Mouse (Mus musculus): ENCODE measurements at regions not wholly inside any gene's neighbourhood (a gene's known extent, or its start where the extent isn't known, plus 50 kb on each side); places are given as distances from the start of the nearest gene placed in this dataset.

DNA sequence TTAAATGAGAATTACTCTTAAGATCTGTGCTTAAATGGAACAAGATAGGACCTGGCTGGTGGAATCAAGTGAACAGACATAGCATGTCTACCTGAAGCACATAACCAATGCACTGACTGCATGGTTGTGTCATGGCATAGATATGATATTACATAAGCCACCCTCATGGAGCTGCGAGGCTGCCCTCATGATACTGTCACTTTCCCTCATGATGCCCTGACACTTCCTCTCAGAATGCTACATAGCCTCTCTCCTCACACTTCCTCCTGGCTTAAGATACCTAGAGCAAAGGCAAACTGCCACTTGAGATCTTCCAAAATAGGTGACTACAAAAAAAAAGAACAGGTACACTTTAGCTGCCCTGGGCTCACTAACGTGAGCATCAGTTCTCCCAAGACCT is 278.9 kb upstream of the Kif2a start:
- H3K36me3 ChIP-seq (replicated peaks; ENCODE audit: control insufficient read depth, insufficient read depth, low read length), result no peaks in the 10 kb centered on the region
- no peak for TF ChIP-seq CTCF (IDR thresholded peaks at IDR 0.05; ENCODE audit: low read depth)
- TF ChIP-seq EP300 (IDR thresholded peaks at IDR 0.05; ENCODE audit: low read depth), result no peak
- WGBS, result 67% methylated on average over 2 of the region's 2 CpGs

DNA sequence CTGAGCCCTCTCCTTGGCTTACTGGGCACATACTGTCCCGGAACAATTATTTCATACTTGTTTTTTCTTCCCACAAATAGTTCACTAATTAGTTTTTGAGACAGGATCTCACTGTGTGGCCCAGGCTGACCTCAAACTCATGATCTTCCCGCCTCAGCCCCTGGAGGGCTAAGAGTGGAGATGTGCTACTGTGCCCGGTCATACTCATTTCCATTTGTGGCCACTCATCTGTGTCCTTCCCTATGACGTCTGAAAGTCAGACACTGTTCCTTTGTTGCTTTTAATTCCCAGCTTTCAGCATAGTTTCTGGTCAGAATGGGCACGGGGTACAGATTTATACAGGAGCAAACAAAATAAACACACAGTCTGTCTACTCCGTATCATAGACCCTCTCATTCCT is 242.7 kb upstream of the Kif2a start:
- Histone ChIP-seq H3K9ac (replicated peaks; ENCODE audit: low read depth, low read length) (no peak overlapping the region), H3K4me1 (ENCODE audit: control insufficient read depth, insufficient read depth) (no peaks in the 10 kb centered on the region), H3K27me3 (ENCODE audit: control insufficient read depth, insufficient read depth, low read length) (no peaks in the 10 kb centered on the region), H3K36me3 (replicated peaks; ENCODE audit: control insufficient read depth, insufficient read depth, low read length) (no peaks in the 10 kb centered on the region), H3K9me3 (replicated peaks; ENCODE audit: control insufficient read depth, low read length) (no peaks in the 10 kb centered on the region), H3K27ac (ENCODE audit: low read depth) (no peak overlapping the region), H3K4me2 (ENCODE audit: low read depth, low read length) (no peak overlapping the region), H3K4me3 (ENCODE audit: low read depth, low read length) (no peak overlapping the region)
- ATAC-seq (ENCODE audit: insufficient read depth, low read depth), result no peak
- TF ChIP-seq CTCF (IDR thresholded peaks at IDR 0.05; ENCODE audit: low read depth), result no peak
- no peak for TF ChIP-seq EP300 (IDR thresholded peaks at IDR 0.05; ENCODE audit: low read depth)
- no peak for DNase-seq (ENCODE audit: low spot score)
- 79% methylated on average over 6 of the region's 6 CpGs for WGBS

More for the DNA sequence above, 278.9 kb upstream of the Kif2a start:
- no peak overlapping the region for H3K4me2 ChIP-seq (ENCODE audit: low read depth, low read length)
- no peak overlapping the region for H3K9ac ChIP-seq (replicated peaks; ENCODE audit: low read depth, low read length)
- DNase-seq (ENCODE audit: low spot score), result no peak
- H3K27me3 ChIP-seq (ENCODE audit: control insufficient read depth, insufficient read depth, low read length), result no peaks in the 10 kb centered on the region
- no peak for ATAC-seq (ENCODE audit: insufficient read depth, low read depth)
- H3K9me3 ChIP-seq (replicated peaks; ENCODE audit: control insufficient read depth, low read length), result no peaks in the 10 kb centered on the region
- H3K27ac ChIP-seq (ENCODE audit: low read depth), result no peak overlapping the region
- no peaks in the 10 kb centered on the region for H3K4me1 ChIP-seq (ENCODE audit: control insufficient read depth, insufficient read depth)
- no peak overlapping the region for H3K4me3 ChIP-seq (ENCODE audit: low read depth, low read length)

- DNase-seq (ENCODE audit: low spot score) (no peak), ATAC-seq (ENCODE audit: insufficient read depth, low read depth) (no peak)
- no peak overlapping the region for H3K4me2 ChIP-seq (ENCODE audit: low read depth, low read length)
- H3K9ac ChIP-seq (replicated peaks; ENCODE audit: low read depth, low read length), result no peak overlapping the region
- WGBS, result 63% methylated on average over 6 of the region's 6 CpGs
- TF ChIP-seq CTCF (IDR thresholded peaks at IDR 0.05; ENCODE audit: low read depth) (no peak), EP300 (IDR thresholded peaks at IDR 0.05; ENCODE audit: low read depth) (no peak)
- no peaks in the 10 kb centered on the region for H3K36me3 ChIP-seq (replicated peaks; ENCODE audit: control insufficient read depth, insufficient read depth, low read length)
- no peak overlapping the region for H3K4me3 ChIP-seq (ENCODE audit: low read depth, low read length)
- H3K27ac ChIP-seq (ENCODE audit: low read depth), result no peak overlapping the region
- no peaks in the 10 kb centered on the region for H3K4me1 ChIP-seq (ENCODE audit: control insufficient read depth, insufficient read depth)
- H3K27me3 ChIP-seq (ENCODE audit: control insufficient read depth, insufficient read depth, low read length), result no peaks in the 10 kb centered on the region
- H3K9me3 ChIP-seq (replicated peaks; ENCODE audit: control insufficient read depth, low read length), result no peaks in the 10 kb centered on the region
These were observed 239.6 kb upstream of the Kif2a start for GRCm38 (mm10) chr13:107261479-107262050.

GRCm38 (mm10) chr13:107260274-107260673 is 238.3 kb upstream of the Kif2a start:
- H3K4me3 ChIP-seq (ENCODE audit: low read depth, low read length), result no peak overlapping the region
- DNase-seq (ENCODE audit: low spot score) (no peak), ATAC-seq (ENCODE audit: insufficient read depth, low read depth) (no peak)
- no peak overlapping the region for H3K27ac ChIP-seq (ENCODE audit: low read depth)
- no peak overlapping the region for H3K4me2 ChIP-seq (ENCODE audit: low read depth, low read length)
- H3K4me1 ChIP-seq (ENCODE audit: control insufficient read depth, insufficient read depth), result no peaks in the 10 kb centered on the region
- H3K9me3 ChIP-seq (replicated peaks; ENCODE audit: control insufficient read depth, low read length), result no peaks in the 10 kb centered on the region
- H3K27me3 ChIP-seq (ENCODE audit: control insufficient read depth, insufficient read depth, low read length), result no peaks in the 10 kb centered on the region
- 76% methylated on average over 4 of the region's 4 CpGs for WGBS
- H3K9ac ChIP-seq (replicated peaks; ENCODE audit: low read depth, low read length), result no peak overlapping the region
- no peak for TF ChIP-seq CTCF (IDR thresholded peaks at IDR 0.05; ENCODE audit: low read depth)
- no peak for TF ChIP-seq EP300 (IDR thresholded peaks at IDR 0.05; ENCODE audit: low read depth)
- no peaks in the 10 kb centered on the region for H3K36me3 ChIP-seq (replicated peaks; ENCODE audit: control insufficient read depth, insufficient read depth, low read length)

DNA sequence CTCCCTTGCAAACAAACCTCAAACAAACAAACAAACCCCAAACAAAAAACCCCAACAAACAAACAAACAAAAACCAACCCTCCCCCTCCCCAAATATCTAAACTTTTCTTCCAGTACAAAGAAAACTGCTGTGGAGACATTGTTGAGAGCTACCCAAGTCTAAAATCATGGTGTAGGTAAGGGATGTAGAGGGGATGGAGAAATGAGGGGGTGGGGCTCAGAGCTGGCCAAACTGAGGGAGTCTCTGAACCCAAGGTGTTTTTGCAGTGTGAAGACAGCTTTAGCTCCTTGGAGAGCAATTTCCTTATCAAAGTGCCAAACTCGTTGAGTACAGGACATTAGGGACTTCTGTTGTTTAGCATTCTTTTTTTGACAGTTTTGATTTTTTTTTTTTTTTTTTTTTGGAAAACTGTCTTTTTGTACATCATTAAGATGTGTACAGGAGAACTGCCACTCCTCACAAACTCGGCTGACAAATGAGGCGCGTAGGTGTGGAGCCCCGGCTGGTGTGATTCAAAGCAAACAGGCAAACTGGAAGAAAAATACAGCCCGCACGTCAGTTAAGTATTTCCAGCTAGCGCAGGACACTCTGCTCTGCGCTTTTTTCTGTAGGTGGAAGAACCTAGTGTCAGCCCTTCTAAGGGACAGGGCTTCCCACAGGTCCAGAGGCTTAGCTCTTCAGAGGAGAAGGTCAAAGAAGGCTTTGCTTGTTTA is 226.0 kb upstream of the Kif2a start:
- Histone ChIP-seq H3K36me3 (replicated peaks; ENCODE audit: control insufficient read depth, insufficient read depth, low read length) (no peaks in the 10 kb centered on the region), H3K9me3 (replicated peaks; ENCODE audit: control insufficient read depth, low read length) (no peaks in the 10 kb centered on the region), H3K4me1 (ENCODE audit: control insufficient read depth, insufficient read depth) (no peaks in the 10 kb centered on the region), H3K27me3 (ENCODE audit: control insufficient read depth, insufficient read depth, low read length) (no peaks in the 10 kb centered on the region), H3K9ac (replicated peaks; ENCODE audit: low read depth, low read length) (no peak overlapping the region), H3K27ac (ENCODE audit: low read depth) (no peak overlapping the region), H3K4me2 (ENCODE audit: low read depth, low read length) (no peak overlapping the region), H3K4me3 (ENCODE audit: low read depth, low read length) (no peak overlapping the region)
- ATAC-seq (ENCODE audit: insufficient read depth, low read depth), result no peak
- TF ChIP-seq CTCF (IDR thresholded peaks at IDR 0.05; ENCODE audit: low read depth) (no peak), EP300 (IDR thresholded peaks at IDR 0.05; ENCODE audit: low read depth) (no peak)
- no peak for DNase-seq (ENCODE audit: low spot score)
- 36% methylated on average over 9 of the region's 9 CpGs for WGBS
